Mouse (Mus musculus) E14TG2a.4 (cell line): ENCODE results near the gene 4930426L09Rik.

Experiments used
- H3K27me3 ChIP-seq: 2 replicates; pipeline ENCODE4 v1.6.1; 2014; ENCODE audit warnings: low read length, control low read depth; ENCODE audit not compliant: insufficient read depth
- H3K36me3 ChIP-seq: 2 replicates; pipeline ENCODE4 v1.6.1; 2014; ENCODE audit warnings: low read length, control low read depth; ENCODE audit not compliant: insufficient read depth
- H3K4me1 ChIP-seq: replicated peaks from 2 replicates; pipeline ENCODE4 v1.6.1; 2014; ENCODE audit warnings: low read depth, low read length, control low read depth
- H3K4me3 ChIP-seq: replicated peaks from 2 replicates; pipeline ENCODE4 v1.5.1; 2014; ENCODE audit warnings: mild to moderate bottlenecking, low read length
- H3K9me3 ChIP-seq: 2 replicates; pipeline ENCODE4 v1.6.1; 2014; ENCODE audit warnings: low read length, control low read depth
- CTCF ChIP-seq: conservative IDR thresholded peaks from 2 replicates; pipeline ENCODE4 v1.5.1; 2014; ENCODE audit warnings: low read length
- NANOG ChIP-seq: IDR thresholded peaks from 2 replicates; pipeline ENCODE4 v1.6.1; 2014; ENCODE audit warnings: borderline replicate concordance, low read length, mixed read lengths
- POU5F1 ChIP-seq: IDR thresholded peaks from 2 replicates; pipeline ENCODE4 v1.6.1; 2014; ENCODE audit warnings: low read length, borderline replicate concordance

4930426L09Rik gene

DNA sequence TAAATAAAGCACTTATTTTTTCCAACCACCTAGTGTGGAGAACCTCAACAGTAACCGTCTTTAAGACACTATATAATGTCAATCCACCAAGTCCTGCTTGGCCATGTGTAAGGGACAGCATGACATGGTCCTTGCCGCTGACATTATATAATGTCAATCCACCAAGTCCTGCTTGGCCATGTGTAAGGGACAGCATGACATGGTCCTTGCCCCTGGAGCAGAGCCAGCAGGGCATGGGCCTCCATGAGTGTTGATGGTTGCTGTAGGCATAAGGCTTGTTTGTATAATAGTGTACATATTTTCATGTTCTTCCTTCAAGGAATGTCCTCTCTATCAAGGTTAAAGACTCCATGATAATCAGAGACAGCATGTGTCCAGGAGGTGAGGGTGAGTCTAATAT lies 32.2 kb upstream of the 4930426L09Rik start:
- peaks cover 3% of the 10 kb centered on the region; the same call in 1 of the 2 replicates for H3K4me1 ChIP-seq
- no peak overlapping the region for H3K4me3 ChIP-seq
- TF ChIP-seq CTCF = no peak
- TF ChIP-seq POU5F1 = no peak
- no peak for TF ChIP-seq NANOG
- H3K36me3 ChIP-seq = no peaks in the 10 kb centered on the region
- no peaks in the 10 kb centered on the region for H3K27me3 ChIP-seq
- no peaks in the 10 kb centered on the region for H3K9me3 ChIP-seq

DNA sequence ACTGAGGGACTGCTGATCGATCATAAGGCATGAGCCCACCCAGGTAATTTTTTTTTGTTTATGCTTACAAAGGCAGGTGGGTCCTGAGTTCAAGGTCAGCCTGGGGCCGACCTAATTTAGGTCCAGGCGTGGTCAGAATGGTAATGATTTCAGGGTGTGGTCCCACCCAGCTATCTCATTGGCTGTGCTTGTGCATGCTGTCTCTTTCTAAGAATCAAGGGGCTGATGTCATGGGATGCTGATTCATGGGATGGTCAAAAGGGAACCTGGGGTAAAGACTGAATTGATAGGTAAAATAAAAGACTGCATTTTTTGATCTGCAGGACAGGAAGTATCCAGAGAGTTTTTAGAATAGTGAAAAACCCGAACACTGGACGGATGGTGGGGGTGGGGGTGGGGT lies 31.6 kb upstream of the 4930426L09Rik start:
- no peak for TF ChIP-seq NANOG
- TF ChIP-seq POU5F1 = no peak
- TF ChIP-seq CTCF = no peak
- H3K36me3 ChIP-seq = no peaks in the 10 kb centered on the region
- no peak overlapping the region for H3K4me3 ChIP-seq
- H3K27me3 ChIP-seq = no peaks in the 10 kb centered on the region
- H3K9me3 ChIP-seq = no peaks in the 10 kb centered on the region
- peaks cover 3% of the 10 kb centered on the region; the same call in 1 of the 2 replicates for H3K4me1 ChIP-seq

DNA sequence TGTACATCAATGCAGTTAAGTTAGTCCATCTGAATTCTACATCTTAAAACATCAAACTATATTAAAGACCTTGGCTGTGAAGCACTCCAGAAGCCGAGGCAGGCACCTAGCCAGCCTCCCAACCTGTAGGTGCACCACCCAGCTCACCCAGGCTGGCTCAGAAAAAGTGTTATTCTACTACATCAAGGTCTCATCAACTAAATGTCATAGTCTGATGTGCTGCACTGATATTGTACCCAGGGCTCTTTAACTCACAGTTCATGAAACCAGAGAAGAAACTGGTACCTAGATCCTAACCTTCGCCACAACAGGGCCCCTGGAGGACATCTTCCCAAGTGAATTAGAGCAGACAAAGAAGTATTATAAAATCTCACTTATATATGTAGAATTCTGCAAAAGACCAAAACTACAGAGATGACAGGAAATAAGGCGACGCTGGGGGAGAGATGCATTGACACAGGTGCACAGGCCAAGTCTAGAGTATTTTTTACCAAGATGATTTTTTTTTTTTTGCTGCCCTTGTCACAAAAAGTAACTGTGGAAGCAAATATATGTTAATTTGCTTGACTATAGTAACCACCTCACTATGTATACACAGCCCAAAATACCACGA lies 30.6 kb upstream of the 4930426L09Rik start:
- no peaks in the 10 kb centered on the region for H3K27me3 ChIP-seq
- TF ChIP-seq CTCF (no peak), POU5F1 (no peak), NANOG (no peak)
- no peaks in the 10 kb centered on the region for H3K36me3 ChIP-seq
- H3K4me3 ChIP-seq = no peak overlapping the region
- peaks cover 3% of the 10 kb centered on the region; the same call in 1 of the 2 replicates for H3K4me1 ChIP-seq
- peaks cover 2% of the 10 kb centered on the region; the same call in 1 of the 2 replicates for H3K9me3 ChIP-seq

DNA sequence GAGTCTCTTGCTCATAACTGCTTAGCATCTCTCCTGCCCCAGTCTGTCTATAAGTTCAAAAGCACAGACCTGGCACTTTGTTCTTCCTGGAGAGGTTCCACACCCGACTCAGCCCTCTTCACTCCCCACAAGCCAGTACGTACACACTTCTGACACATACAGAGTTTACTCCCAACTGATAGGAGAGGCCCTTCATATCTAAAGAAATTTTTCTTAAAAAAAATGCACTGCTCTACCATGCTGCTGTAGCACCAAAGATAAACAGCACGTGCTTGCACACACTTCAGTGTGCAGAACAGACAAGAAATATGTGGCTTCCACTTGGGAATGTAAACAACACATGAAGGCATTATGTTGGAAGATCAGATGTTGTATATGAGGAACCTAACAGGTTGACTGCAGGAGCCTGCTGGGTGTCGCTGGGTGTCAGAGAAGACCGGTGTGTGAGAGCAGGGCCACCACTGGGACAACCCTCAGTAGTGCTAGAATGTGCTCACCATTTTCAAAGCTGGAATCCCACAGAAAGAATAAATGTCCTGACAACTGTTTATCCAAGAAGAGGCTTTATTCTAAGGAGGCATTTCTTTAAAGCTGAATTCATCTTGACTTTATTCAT lies 29.0 kb upstream of the 4930426L09Rik start:
- TF ChIP-seq POU5F1 (no peak), NANOG (no peak), CTCF (no peak)
- peaks cover 8% of the 10 kb centered on the region; the same call in 1 of the 2 replicates for H3K9me3 ChIP-seq
- peaks cover 3% of the 10 kb centered on the region; the same call in 1 of the 2 replicates for H3K4me1 ChIP-seq

GRCm38 (mm10) chr2:18970461-18970860 lies 27.7 kb upstream of the 4930426L09Rik start:
- TF ChIP-seq POU5F1 (no peak), NANOG (no peak), CTCF (no peak)
- no peaks in the 10 kb centered on the region for H3K36me3 ChIP-seq
- peaks cover 9% of the 10 kb centered on the region for H3K4me1 ChIP-seq
- H3K27me3 ChIP-seq = no peaks in the 10 kb centered on the region
- H3K4me3 ChIP-seq = no peak overlapping the region
- peaks cover 8% of the 10 kb centered on the region; the same call in 1 of the 2 replicates for H3K9me3 ChIP-seq

More for the DNA sequence above, 29.0 kb upstream of the 4930426L09Rik start:
- Histone ChIP-seq H3K36me3 (no peaks in the 10 kb centered on the region), H3K4me3 (no peak overlapping the region), H3K27me3 (no peaks in the 10 kb centered on the region)

GRCm38 (mm10) chr2:18971564-18971963 lies 26.6 kb upstream of the 4930426L09Rik start:
- H3K9me3 ChIP-seq = peaks cover 8% of the 10 kb centered on the region; the same call in 1 of the 2 replicates
- no peak overlapping the region for H3K4me3 ChIP-seq
- H3K36me3 ChIP-seq = no peaks in the 10 kb centered on the region
- H3K27me3 ChIP-seq = no peaks in the 10 kb centered on the region
- peaks cover 9% of the 10 kb centered on the region for H3K4me1 ChIP-seq
- TF ChIP-seq NANOG = no peak
- no peak for TF ChIP-seq POU5F1
- no peak for TF ChIP-seq CTCF

DNA sequence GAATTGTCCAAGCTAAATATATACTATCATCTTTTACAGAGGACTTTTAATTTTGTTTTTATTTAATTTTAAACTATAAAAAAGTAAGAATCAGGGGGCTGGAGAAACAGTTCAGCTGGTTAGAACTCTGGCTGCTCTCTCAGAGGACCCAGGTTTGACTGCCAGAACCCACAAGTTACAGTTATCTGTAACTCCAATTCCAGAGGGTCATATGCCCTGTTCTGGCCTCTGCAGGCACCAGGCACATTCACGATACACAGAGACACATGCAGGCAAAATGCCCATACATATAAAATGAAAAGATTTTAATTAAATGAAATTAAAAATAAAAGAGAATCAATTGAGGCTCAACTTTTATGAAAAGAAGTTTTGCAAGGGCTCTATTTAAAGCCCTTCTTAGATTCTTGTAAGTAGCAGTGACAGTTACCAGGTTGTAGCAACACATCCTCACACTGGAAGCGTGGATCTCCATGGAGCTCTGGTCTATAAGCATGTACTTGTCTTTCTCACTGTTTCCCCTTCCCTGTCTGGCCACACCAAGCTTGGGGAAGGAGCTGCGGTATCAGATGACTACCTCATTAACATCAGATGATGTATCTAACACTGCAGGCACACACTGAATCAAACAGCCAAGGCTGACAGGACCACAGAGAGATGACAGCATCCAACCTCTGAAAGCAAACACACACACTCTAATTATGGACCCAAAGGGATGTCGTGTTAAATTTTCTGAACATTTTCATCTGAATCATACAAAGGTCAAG lies 23.1 kb upstream of the 4930426L09Rik start:
- Histone ChIP-seq H3K4me3 (no peak overlapping the region), H3K36me3 (no peaks in the 10 kb centered on the region), H3K27me3 (no peaks in the 10 kb centered on the region), H3K9me3 (peaks cover 8% of the 10 kb centered on the region; the same call in 1 of the 2 replicates), H3K4me1 (peaks cover 40% of the 10 kb centered on the region)
- TF ChIP-seq NANOG = no peak
- TF ChIP-seq CTCF = no peak
- no peak for TF ChIP-seq POU5F1

- peaks cover 8% of the 10 kb centered on the region; the same call in 1 of the 2 replicates for H3K9me3 ChIP-seq
- H3K36me3 ChIP-seq = no peaks in the 10 kb centered on the region
- no peaks in the 10 kb centered on the region for H3K27me3 ChIP-seq
- no peak overlapping the region for H3K4me3 ChIP-seq
- TF ChIP-seq NANOG = no peak
- no peak for TF ChIP-seq POU5F1
- TF ChIP-seq CTCF = no peak
- peaks cover 46% of the 10 kb centered on the region for H3K4me1 ChIP-seq
Measured at GRCm38 (mm10) chr2:18976175-18976574, 22.0 kb upstream of the 4930426L09Rik start.
